Mouse (Mus musculus) heart, postnatal 0 days (tissue): ENCODE data around the gene Hmox2.

Experiments used
- CTCF ChIP-seq: IDR thresholded peaks from 2 replicates; pipeline ENCODE4 v1.5.1; 2016; ENCODE audit warnings: antibody characterized with exemption, control low read depth, low read depth
- EP300 ChIP-seq: IDR thresholded peaks from 2 replicates; pipeline ENCODE4 v1.6.1; 2016; ENCODE audit warnings: antibody characterized with exemption, low read depth

DNA sequence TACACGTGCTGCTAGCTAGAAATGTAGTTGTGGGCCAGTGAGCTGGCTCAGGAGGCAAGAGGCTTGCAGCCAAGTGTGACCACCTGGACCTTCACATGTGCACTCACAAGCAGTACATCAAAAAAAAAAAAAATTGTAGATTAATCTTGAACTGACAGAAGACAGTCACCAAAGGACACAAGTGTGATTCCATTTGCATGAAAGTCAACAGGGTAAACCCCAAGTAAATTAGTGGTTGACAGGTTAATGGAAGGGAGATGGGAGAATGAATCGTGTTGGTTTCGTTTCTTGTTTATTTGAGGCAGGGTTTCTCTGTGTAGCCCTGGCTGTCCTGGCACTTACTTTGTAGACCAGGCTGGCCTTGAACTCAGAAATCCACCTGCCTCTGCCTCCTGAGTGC is 8.3 kb upstream of the Hmox2 start:
- no peak for TF ChIP-seq EP300
- TF ChIP-seq CTCF, result no peak
